Mouse (Mus musculus) limb, embryonic 14.5 days (tissue): ENCODE measurements at regions not wholly inside any gene's neighbourhood (a gene's known extent, or its start where the extent isn't known, plus 50 kb on each side); places are given as distances from the start of the nearest gene placed in this dataset.

Experiments
- ATAC-seq: fragments of 200-750 bp; cut with Nextera tagmentation; 2 replicates; pipeline ENCODE4 v1.8.0; 2017; ENCODE audit warnings: low read depth, moderate number of reproducible peaks, moderate TSS enrichment; ENCODE audit not compliant: low FRiP score
- DNase-seq: peaks from one replicate; pipeline ENCODE4 v3.0.0-alpha.2; 2015; ENCODE audit warnings: low spot score
- H3K27ac ChIP-seq: fragments of 300-500 bp; sonication (generic); replicated peaks from 2 replicates; pipeline ENCODE4 v1.5.1; 2014; ENCODE audit warnings: low read depth, mild to moderate bottlenecking, low read length, moderate library complexity, mixed read lengths
- H3K27me3 ChIP-seq: fragments of 300-500 bp; sonication (generic); 2 replicates; pipeline ENCODE4 v1.6.1; 2014; ENCODE audit warnings: low read length, mixed read lengths; ENCODE audit not compliant: control insufficient read depth, insufficient read depth
- H3K36me3 ChIP-seq: fragments of 300-500 bp; sonication (generic); 2 replicates; pipeline ENCODE4 v1.6.1; 2014; ENCODE audit warnings: mild to moderate bottlenecking, low read length, moderate library complexity, mixed read lengths; ENCODE audit not compliant: control insufficient read depth, insufficient read depth
- H3K4me1 ChIP-seq: fragments of 300-500 bp; sonication (generic); 2 replicates; pipeline ENCODE4 v1.6.1; 2014; ENCODE audit warnings: antibody characterized with exemption, low read length, mixed read lengths; ENCODE audit not compliant: control insufficient read depth, insufficient read depth
- H3K4me2 ChIP-seq: fragments of 300-500 bp; sonication (generic); replicated peaks from 2 replicates; pipeline ENCODE4 v1.6.1; 2014; ENCODE audit warnings: low read depth, mild to moderate bottlenecking, low read length, moderate library complexity; ENCODE audit not compliant: severe bottlenecking
- H3K4me3 ChIP-seq: fragments of 300-500 bp; sonication (generic); replicated peaks from 2 replicates; pipeline ENCODE4 v1.5.1; 2014; ENCODE audit warnings: low read length
- H3K9ac ChIP-seq: fragments of 300-500 bp; sonication (generic); 2 replicates; pipeline ENCODE4 v1.6.1; 2014; ENCODE audit warnings: mild to moderate bottlenecking, low read depth, low read length, moderate library complexity; ENCODE audit not compliant: severe bottlenecking
- H3K9me3 ChIP-seq: fragments of 300-500 bp; sonication (generic); 2 replicates; pipeline ENCODE4 v1.6.1; 2016; ENCODE audit warnings: low read length; ENCODE audit not compliant: control insufficient read depth
- POLR2A ChIP-seq: fragments of 200-500 bp; IDR thresholded peaks from 2 replicates; pipeline ENCODE4 v1.8.0; 2012; ENCODE audit warnings: inconsistent platforms, mild to moderate bottlenecking, moderate library complexity, borderline replicate concordance; ENCODE audit not compliant: insufficient read depth, insufficient read length; ENCODE audit errors: extremely low read depth
- WGBS: fragments of 180-500 bp; shearing (Covaris S2); extraction: QIAGEN DNeasy Blood & Tissue Kit; methylation state at CpG from one replicate; pipeline ENCODE4 v1.1.7; 2014; 5-methylcytosine and 5-hydroxymethylcytosine counted together

DNA sequence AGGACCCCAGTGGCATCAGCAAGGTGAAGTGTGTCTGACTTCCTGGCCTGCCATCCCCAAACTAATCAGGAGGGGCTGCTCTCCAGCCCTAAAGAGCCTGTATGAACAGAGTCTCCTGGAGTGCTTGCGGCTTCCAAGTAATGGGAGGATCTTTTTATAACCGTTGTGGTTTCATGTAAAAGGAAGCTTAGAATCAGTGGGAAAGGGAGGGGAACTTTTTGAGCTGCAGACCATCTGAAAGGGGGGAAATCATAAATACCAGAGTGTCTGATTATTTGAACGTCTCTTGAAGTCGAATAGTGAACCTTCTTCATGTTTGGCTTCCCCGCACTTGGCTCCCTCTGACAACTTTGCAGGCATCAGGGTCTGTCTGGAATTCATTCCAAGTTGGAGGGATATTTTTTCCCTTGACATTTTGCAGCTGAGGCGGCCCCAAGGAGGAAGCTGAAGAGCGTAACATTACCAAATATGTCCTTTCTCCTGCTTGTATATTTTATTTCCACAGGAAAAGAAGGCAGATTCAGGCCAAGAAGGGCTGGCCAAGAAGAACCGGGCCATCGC, 147.2 kb upstream of the Ccn2 start:
- 41% methylated on average over 9 of the region's 9 CpGs for WGBS
- TF ChIP-seq POLR2A = no peak
- Histone ChIP-seq H3K36me3 (no peaks in the 10 kb centered on the region), H3K9me3 (no peaks in the 10 kb centered on the region), H3K4me1 (peaks cover 12% of the 10 kb centered on the region; the same call in 1 of the 2 replicates), H3K27ac (peak overlapping the region; percentile 71), H3K27me3 (no peaks in the 10 kb centered on the region), H3K4me2 (no peak overlapping the region; the same call in 1 of the 2 replicates), H3K9ac (no peak overlapping the region), H3K4me3 (no peak overlapping the region)
- peak; percentile 79 for ATAC-seq
- DNase-seq = peak; percentile 62

DNA sequence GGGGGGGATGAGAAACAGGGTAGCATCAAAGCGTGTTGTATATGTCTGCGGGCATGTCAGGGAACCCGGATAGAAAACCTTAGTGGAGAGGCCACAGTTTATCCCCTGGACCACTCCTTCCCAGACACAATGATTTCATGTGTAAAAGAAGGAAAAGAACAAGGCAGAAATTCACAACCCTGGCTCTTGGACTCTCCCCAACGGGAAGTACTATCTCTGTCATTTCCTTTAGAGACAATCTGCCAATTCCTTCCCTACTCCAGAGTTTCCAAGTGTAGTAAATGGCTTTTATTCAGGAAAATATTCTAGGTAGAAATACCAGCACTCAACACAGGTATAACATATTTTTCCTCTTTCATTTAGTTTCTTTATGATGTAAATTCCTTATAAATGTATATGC, 141.7 kb upstream of the Ccn2 start:
- DNase-seq = no peak
- Histone ChIP-seq H3K4me2 (no peak overlapping the region), H3K27ac (no peak overlapping the region), H3K9ac (no peak overlapping the region), H3K4me1 (no peaks in the 10 kb centered on the region), H3K9me3 (no peaks in the 10 kb centered on the region), H3K36me3 (no peaks in the 10 kb centered on the region), H3K27me3 (no peaks in the 10 kb centered on the region), H3K4me3 (no peak overlapping the region)
- no peak for TF ChIP-seq POLR2A
- ATAC-seq = no peak
- 89% methylated on average over 4 of the region's 4 CpGs for WGBS

DNA sequence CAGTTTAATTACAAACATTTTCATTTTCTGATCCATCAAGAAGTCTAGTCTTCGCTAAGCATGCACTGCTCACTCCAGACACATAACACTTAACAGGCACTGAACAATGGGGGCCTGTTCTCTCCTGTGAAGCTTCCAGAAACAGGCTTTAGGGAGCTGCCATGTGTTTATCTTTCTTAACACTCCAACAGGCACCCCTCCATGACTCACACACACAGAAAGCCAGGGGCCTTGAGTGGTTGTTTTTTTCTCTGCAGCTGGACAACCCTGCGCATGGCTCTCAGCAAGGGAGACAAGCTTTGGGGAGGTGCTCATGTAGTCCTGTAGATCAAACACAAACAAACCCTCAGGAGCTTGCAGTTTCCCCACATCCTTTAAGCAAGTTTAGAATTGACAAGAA, 136.6 kb upstream of the Ccn2 start:
- no peak overlapping the region for H3K4me2 ChIP-seq
- ATAC-seq (peak; percentile 37; the same call in 1 of the 2 replicates), DNase-seq (peak; percentile 18)
- H3K27me3 ChIP-seq = no peaks in the 10 kb centered on the region
- 49% methylated on average over 2 of the region's 2 CpGs for WGBS
- H3K9ac ChIP-seq = no peak overlapping the region
- H3K9me3 ChIP-seq = no peaks in the 10 kb centered on the region; the same call in 1 of the 2 replicates
- no peak for TF ChIP-seq POLR2A
- H3K36me3 ChIP-seq = no peaks in the 10 kb centered on the region
- H3K4me1 ChIP-seq = no peaks in the 10 kb centered on the region
- H3K4me3 ChIP-seq = no peak overlapping the region
- no peak overlapping the region for H3K27ac ChIP-seq

DNA sequence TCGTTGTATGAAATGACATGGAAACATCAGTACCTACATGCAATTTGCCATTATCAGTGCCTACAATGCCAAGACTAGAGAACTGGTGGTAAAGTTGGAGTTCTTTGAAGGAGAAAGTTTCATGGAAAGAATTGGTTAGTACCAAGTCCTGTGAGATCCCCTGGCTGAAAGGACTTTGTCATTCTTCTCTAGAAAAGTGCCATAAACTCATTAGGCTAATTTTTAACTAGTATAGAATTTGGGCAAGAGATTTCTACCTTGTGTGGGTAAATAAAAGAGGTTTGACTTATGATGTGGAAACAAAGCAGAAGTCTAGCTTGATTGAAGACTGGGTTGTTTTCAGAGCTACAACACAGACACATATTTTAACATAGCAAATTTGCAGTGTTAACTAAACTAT, 131.4 kb upstream of the Ccn2 start:
- Histone ChIP-seq H3K4me3 (no peak overlapping the region), H3K9ac (no peak overlapping the region), H3K36me3 (no peaks in the 10 kb centered on the region), H3K4me1 (no peaks in the 10 kb centered on the region), H3K4me2 (no peak overlapping the region), H3K27ac (no peak overlapping the region), H3K9me3 (no peaks in the 10 kb centered on the region; the same call in 1 of the 2 replicates), H3K27me3 (no peaks in the 10 kb centered on the region)
- ATAC-seq (no peak), DNase-seq (no peak)
- 90% methylated on average over 1 of the region's 1 CpGs for WGBS
- TF ChIP-seq POLR2A = no peak

DNA sequence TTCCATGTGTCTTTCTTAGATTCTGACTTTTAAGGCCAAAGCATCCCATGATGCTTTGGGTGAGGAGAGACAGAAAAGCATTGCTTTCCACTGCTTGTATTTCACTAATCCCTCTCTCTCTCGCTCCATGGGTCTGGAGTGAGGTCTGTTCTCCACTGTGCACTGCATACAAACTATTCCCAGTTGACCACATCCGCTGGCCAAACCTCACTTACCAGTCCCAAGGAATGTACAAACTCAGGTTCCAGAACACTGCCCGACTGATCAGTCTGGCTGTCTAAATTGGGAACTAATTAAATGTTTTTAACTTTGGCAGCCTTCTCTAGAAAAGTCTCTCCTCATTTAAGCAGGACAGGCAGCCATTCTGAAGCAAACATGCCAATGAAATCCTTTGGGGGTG, 130.9 kb upstream of the Ccn2 start:
- Histone ChIP-seq H3K36me3 (no peaks in the 10 kb centered on the region), H3K27me3 (no peaks in the 10 kb centered on the region), H3K27ac (no peak overlapping the region), H3K4me2 (no peak overlapping the region), H3K4me3 (no peak overlapping the region), H3K9ac (no peak overlapping the region), H3K9me3 (no peaks in the 10 kb centered on the region; the same call in 1 of the 2 replicates), H3K4me1 (no peaks in the 10 kb centered on the region)
- no peak for ATAC-seq
- 70% methylated on average over 3 of the region's 3 CpGs for WGBS
- no peak for TF ChIP-seq POLR2A
- no peak for DNase-seq
